Mouse (Mus musculus): Measurements from ENCODE around the gene Dctpp1.

DNA sequence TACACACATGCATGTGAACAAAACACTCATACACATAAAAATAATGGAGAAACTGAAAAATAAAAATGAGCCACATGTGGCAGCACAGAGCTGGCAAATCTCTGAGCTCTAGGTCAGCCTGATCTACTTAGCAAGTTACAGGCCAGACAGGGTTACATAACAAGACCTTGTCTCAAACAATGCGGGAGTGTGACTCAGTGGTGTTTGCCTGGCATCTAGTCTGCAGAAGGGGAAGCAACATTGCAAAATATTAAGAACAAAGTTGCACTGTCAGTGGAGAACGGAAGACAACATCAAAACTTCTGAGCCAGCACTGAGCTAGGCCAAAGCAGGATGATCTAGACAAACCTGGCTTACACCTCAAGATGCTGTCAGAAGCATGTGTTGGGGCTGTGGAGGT, 9.7 kb upstream of the Dctpp1 start:
- TF ChIP-seq POLR2A (IDR thresholded peaks at IDR 0.05; ENCODE audit: low read depth, low read length) (no peak), CTCF (conservative IDR thresholded peaks at IDR 0.05; ENCODE audit: insufficient read depth, insufficient read length, low read depth, low read length) (0 out of 2 replicates have a peak, but pooled peaks have one; percentile 2)

Data from kidney, adult 2 months (tissue).